Mouse (Mus musculus): Measurements from ENCODE around the gene Lamtor3. TPM values are rescaled to one million over a fixed set of nuclear protein-coding genes. Genes with fewer than 3 reads are reported as not detected.

The Lamtor3 gene
- polyA plus RNA-seq, 1 experiment from 2014 or later: 88.8 TPM

DNA sequence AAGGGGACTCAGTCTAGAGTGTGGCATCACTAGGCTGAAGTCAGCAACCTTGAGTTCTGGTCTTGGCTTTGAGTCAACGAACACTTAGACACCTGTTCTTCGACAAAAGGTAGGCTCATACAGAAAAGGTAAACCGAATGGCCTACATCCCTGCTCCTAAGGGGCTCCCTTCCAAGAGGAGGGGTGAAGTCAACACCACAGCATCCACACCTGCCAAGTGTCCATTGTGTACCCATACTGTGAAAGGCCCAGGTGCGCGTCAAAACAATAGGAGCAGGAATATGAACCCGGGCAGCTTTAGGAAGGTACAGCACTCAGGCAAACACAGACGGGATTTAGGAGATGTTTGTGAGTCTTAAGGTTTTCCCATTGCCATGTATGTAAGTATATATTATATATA lies 54.7 kb downstream of the Lamtor3 start:
- Histone ChIP-seq H3K36me3 (replicated peaks) (no peaks in the 10 kb centered on the region), H3K27ac (replicated peaks) (no peak overlapping the region), H3K4me1 (peaks cover 11% of the 10 kb centered on the region), H3K27me3 (replicated peaks; ENCODE audit: low read depth, poor library complexity, severe bottlenecking) (no peaks in the 10 kb centered on the region), H3K9me3 (no peaks in the 10 kb centered on the region), H3K4me3 (no peak overlapping the region)
- 92% methylated on average over 7 of the region's 7 CpGs for WGBS
- DNase-seq (ENCODE audit: low spot score): no peak

DNA sequence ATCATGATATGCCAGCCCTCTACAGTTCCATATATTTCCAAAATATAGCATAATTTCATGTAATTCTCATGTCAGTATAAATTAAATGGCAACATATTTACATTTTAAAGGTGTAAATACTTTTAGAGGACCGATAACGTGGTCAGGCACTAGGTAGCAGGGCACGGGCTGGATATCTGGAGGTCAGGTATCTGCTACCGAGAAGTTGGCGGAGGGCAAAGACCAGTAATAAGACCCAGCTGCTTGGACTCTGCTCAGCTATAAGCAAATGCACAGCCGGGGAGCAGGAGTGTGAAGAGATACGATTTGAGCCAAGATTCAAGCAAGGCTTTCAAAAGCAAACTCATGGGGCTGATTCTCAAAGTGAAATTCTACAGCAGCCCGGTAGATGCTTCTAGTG lies 56.0 kb downstream of the Lamtor3 start:
- no peak overlapping the region for H3K4me3 ChIP-seq
- H3K36me3 ChIP-seq (replicated peaks): no peaks in the 10 kb centered on the region
- H3K27ac ChIP-seq (replicated peaks): no peak overlapping the region
- WGBS: 66% methylated on average over 8 of the region's 8 CpGs
- no peak for DNase-seq (ENCODE audit: low spot score)
- H3K9me3 ChIP-seq: no peaks in the 10 kb centered on the region
- H3K27me3 ChIP-seq (replicated peaks; ENCODE audit: low read depth, poor library complexity, severe bottlenecking): no peaks in the 10 kb centered on the region; the same call in 1 of the 2 replicates
- H3K4me1 ChIP-seq: peaks cover 11% of the 10 kb centered on the region

DNA sequence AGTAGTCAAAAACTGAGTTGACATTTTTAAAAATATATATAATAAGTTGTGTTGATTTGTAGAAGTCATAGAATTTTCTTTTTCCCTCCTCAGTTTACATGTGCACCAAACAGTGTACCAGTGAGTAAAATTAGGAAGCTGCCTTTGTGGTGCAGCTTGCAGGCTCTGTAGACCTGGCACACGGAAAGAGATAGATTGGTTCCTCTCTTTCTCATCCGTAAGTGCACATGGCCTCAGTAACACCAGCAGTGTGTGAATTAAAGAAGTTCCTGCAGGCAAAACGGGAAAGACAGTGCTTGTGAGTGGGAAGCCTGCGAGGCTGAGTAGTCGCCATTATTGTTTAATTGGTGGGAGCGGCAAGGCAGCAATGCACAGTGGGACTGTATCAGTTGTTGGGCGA lies 57.1 kb downstream of the Lamtor3 start:
- no peak for DNase-seq (ENCODE audit: low spot score)
- 82% methylated on average over 7 of the region's 7 CpGs for WGBS

GRCm38 (mm10) chr3:137975856-137976423 lies 57.6 kb downstream of the Lamtor3 start:
- Histone ChIP-seq H3K4me3 (no peak overlapping the region), H3K9me3 (no peaks in the 10 kb centered on the region), H3K27me3 (replicated peaks; ENCODE audit: low read depth, poor library complexity, severe bottlenecking) (no peaks in the 10 kb centered on the region; the same call in 1 of the 2 replicates), H3K27ac (replicated peaks) (no peak overlapping the region), H3K4me1 (peaks cover 19% of the 10 kb centered on the region), H3K36me3 (replicated peaks) (no peaks in the 10 kb centered on the region)
- 91% methylated on average over 17 of the region's 17 CpGs for WGBS
- DNase-seq (ENCODE audit: low spot score): no peak

More for the DNA sequence above, 57.1 kb downstream of the Lamtor3 start:
- Histone ChIP-seq H3K27ac (replicated peaks) (no peak overlapping the region), H3K27me3 (replicated peaks; ENCODE audit: low read depth, poor library complexity, severe bottlenecking) (no peaks in the 10 kb centered on the region; the same call in 1 of the 2 replicates), H3K4me3 (no peak overlapping the region), H3K9me3 (no peaks in the 10 kb centered on the region), H3K36me3 (replicated peaks) (no peaks in the 10 kb centered on the region), H3K4me1 (peaks cover 15% of the 10 kb centered on the region)

- H3K36me3 ChIP-seq (replicated peaks): no peaks in the 10 kb centered on the region
- peaks cover 27% of the 10 kb centered on the region for H3K4me1 ChIP-seq
- peak overlapping the region; percentile 44 for H3K27ac ChIP-seq (replicated peaks)
- no peaks in the 10 kb centered on the region for H3K9me3 ChIP-seq
- no peak overlapping the region for H3K4me3 ChIP-seq
- DNase-seq (ENCODE audit: low spot score): peak; percentile 32
- no peaks in the 10 kb centered on the region; the same call in 1 of the 2 replicates for H3K27me3 ChIP-seq (replicated peaks; ENCODE audit: low read depth, poor library complexity, severe bottlenecking)
- 27% methylated on average over 9 of the region's 9 CpGs for WGBS
Measured at GRCm38 (mm10) chr3:137976943-137977628, 58.8 kb downstream of the Lamtor3 start.

- Histone ChIP-seq H3K4me1 (peaks cover 27% of the 10 kb centered on the region), H3K4me3 (no peak overlapping the region), H3K36me3 (replicated peaks) (no peaks in the 10 kb centered on the region), H3K27ac (replicated peaks) (peak overlapping the region; percentile 44), H3K27me3 (replicated peaks; ENCODE audit: low read depth, poor library complexity, severe bottlenecking) (no peaks in the 10 kb centered on the region; the same call in 1 of the 2 replicates), H3K9me3 (no peaks in the 10 kb centered on the region)
- no peak for DNase-seq (ENCODE audit: low spot score)
- WGBS: 22% methylated on average over 6 of the region's 6 CpGs
Measured at GRCm38 (mm10) chr3:137977629-137978041, 59.3 kb downstream of the Lamtor3 start.

DNA sequence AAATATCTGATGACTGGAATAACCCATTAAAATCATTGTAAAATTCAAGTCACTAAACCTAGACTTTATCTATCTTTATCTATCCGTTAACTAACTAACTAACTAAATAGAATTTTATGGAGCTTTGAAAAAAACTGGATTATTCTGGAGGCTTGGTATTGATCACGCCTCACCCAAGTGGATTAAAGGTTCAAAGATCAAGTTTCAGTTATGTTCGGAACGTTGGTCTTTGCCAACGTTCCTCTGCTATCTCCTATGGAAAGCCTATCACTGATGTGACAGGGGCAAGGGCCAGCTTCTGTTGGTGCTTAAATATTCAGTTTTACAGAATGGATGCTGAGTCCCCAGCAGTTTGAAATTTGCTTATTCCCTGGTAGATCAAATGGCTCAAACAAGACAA lies 59.9 kb downstream of the Lamtor3 start:
- WGBS: 71% methylated on average over 5 of the region's 5 CpGs
- Histone ChIP-seq H3K36me3 (replicated peaks) (no peaks in the 10 kb centered on the region), H3K27me3 (replicated peaks; ENCODE audit: low read depth, poor library complexity, severe bottlenecking) (no peaks in the 10 kb centered on the region; the same call in 1 of the 2 replicates), H3K9me3 (no peaks in the 10 kb centered on the region), H3K27ac (replicated peaks) (no peak overlapping the region), H3K4me3 (no peak overlapping the region), H3K4me1 (peaks cover 27% of the 10 kb centered on the region)
- no peak for DNase-seq (ENCODE audit: low spot score)

Other genes with a start within 250 kb of the Lamtor3 start
- gene Gm21962, start 247.0 kb upstream of the Lamtor3 start, polyA plus RNA-seq (2016; fragmentation: Nextera tagmentation; extraction: Ambion mirVana): not detected in 2 replicates
- gene H2afz, start 54.0 kb upstream of the Lamtor3 start, polyA plus RNA-seq (2016; fragmentation: Nextera tagmentation; extraction: Ambion mirVana): 3,248 and 3,273 TPM in 2 replicates
- 7.5 and 7.9 TPM in 2 replicates for gene Dnajb14, start 50.8 kb upstream of the Lamtor3 start, polyA plus RNA-seq (2016; fragmentation: Nextera tagmentation; extraction: Ambion mirVana)
- gene Dapp1, start 63.0 kb downstream of the Lamtor3 start, polyA plus RNA-seq (2016; fragmentation: Nextera tagmentation; extraction: Ambion mirVana): 2.1 and 2.3 TPM in 2 replicates
- gene 1110002E22Rik, start 146.5 kb downstream of the Lamtor3 start, polyA plus RNA-seq (2016; fragmentation: Nextera tagmentation; extraction: Ambion mirVana): 0.04 and 0.05 TPM in 2 replicates
- 0.09 TPM in 1 of 2 replicates, not detected in the other for gene Gm5105, start 148.9 kb downstream of the Lamtor3 start, polyA plus RNA-seq (2016; fragmentation: Nextera tagmentation; extraction: Ambion mirVana)
- gene Trmt10a, start 224.9 kb downstream of the Lamtor3 start, polyA plus RNA-seq (2016; fragmentation: Nextera tagmentation; extraction: Ambion mirVana): 18.1 and 20.0 TPM in 2 replicates
- 9.8 and 10.0 TPM in 2 replicates for gene Mttp, start 226.5 kb downstream of the Lamtor3 start, polyA plus RNA-seq (2016; fragmentation: Nextera tagmentation; extraction: Ambion mirVana)